Mouse (Mus musculus): ENCODE data around the gene Plekha7. TPM values are rescaled to one million over a fixed set of nuclear protein-coding genes. Genes with fewer than 3 reads are reported as not detected.

Plekha7 gene
- 1 to 10 TPM in 3 of 4 experiments, under 1 TPM in 1; 0.51 to 2.6 (median 1.4) TPM for total RNA-seq (2022)

DNA sequence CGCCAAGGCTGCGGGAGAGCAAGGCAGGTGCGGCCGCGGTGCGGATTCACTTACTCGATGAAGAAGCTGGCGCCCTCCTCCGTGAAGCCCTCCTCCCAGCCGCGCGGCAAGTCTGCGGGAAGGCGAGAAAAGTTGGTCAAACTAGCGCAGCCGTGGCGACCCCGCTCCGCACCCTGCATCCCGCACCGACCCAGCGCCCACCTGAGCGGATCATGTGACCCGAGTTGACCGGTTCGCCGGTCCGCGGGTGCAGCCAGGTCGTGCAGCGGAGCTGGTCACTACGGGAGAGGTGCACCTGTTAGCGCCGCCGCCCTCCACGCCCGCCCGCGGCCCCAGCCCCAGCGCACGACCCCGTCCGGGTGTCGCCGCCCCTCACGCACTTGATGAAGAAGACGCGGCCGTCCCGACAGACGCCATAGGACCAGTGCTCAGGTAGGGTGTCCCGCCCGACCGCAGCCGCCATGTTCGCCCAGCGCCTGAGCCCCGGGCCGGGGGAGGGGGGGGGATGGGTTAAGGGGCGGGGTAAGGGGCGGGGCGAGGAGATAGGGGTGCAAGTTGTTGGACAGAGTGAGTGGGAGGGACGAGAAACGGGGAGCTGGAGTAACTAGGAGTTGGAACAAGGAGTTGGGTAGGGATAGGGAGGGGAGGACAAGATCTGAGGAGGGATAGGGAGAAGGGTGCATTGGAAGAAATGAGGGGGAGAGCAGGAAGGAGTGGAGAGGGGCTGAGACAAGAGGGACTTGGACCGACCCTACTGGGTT, at the start of gene Plekha7:
Gene Plekha7 (minus strand): TSS at position 506 of the 761 bp plus-strand sequence.
- no peak for DNase-seq (ENCODE audit: low spot score in 2 of 2)

DNA sequence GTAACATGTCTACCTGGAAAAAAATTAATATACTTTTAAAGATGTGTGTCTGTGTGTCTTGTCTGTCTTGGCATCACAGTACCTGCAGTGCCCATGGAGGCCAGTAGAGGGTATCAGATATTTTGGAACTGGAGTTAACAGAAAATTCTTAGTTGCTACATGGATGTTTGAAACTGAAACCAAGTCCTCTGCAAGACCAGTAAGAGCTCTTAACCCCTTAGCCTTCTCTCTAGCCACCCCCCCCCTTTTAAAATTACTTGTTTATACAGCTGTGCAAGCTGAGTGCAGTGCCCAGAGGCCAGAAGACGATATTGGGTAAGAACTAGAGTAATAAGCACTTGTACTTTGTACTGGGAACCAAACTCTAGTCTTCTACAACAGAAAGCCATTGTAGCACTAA, 28.1 kb upstream of the Plekha7 start:
- peak; percentile 31 to 40 for DNase-seq (ENCODE audit: low spot score in 2 of 2)

- DNase-seq (ENCODE audit: low spot score in 2 of 2): no peak
Measured at GRCm38 (mm10) chr7:116335133-116335532, 27.0 kb upstream of the Plekha7 start.

DNA sequence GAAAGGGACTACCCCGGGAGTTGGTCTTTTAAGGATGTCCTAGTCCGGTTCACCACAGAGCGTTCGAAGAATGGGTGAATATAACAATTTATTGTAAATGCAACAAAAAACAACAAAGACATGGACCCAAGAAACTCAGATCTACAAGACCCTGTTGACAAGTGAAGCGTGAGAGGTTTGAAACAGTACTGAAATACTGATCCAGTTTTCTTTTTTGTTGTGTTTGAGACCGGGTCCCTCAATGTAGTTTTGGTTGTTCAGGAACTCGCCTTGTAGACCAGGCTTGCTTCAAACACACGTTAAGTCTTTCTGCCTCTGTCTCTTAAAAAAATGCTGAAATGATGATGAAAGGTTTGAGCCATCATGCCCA, 26.5 kb upstream of the Plekha7 start:
- no peak for DNase-seq (ENCODE audit: low spot score in 2 of 2)

DNA sequence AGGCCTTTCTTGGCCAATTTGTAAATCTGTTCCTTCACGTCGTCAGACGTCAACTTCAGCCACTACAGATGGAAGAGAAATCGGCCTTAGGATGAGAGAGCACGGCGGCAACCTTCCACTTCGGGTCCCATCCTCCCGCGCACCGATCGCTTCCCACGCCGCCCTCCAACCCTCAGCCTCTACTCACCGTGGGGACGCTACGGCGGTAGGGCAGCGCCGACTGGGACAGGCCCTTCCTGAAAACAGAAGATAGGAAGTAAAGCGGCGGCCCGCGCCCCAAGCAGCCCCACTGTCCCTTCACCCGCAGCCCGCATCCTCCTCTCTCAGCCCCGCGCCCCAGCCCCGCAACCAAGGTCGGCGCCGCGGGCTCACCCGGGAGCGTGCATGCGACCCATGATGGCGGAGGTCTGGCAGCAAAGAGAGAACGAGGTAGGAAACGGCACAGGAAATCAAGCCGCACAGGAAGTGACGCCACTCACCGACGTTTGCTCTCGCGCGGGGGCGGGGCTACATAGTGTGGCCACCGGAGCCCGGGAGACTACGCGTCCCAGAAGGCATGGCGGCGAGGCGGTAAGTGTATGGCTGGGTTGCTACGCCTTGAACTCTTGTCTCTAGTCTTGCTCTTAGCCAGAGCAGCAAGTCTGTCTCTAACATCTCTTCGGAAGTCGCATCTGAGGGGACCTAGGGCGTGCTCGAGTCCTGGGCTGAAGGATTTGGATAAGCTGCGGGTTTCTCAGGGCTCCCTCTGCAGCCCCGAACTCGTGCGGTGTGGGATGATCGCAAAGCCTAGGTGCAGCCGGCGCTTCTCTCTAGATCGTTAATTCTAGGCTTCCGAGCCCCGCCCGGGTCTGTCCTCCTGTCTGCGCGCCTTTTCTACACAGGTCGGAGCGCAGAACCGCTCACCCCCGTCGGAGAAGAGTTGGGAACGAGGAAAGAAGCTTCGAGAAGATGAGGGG, 25.8 kb upstream of the Plekha7 start, which contains the start of gene Rps13:
Gene Rps13 (minus strand): TSS at position 483 of the 956 bp plus-strand sequence.
- peak; percentile 95 to 96 for DNase-seq (ENCODE audit: low spot score in 2 of 2)

DNA sequence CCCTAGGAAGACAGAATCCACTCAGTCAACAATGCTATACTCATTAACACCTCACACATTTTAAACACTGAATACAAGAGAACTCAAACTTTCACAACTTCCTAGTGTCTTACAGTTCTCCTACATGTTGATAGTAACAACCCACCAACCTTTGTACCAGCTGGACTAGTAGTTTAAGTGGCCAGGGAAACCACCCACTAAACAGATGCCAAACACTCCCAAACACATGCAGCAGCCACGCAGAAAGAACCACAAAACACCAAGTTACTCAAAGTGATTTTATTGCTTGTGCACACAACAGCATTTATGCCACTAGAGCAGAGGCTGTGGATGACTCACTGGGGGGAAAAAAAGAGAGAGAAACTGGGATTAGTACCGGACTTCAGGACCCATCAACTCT, 23.1 kb upstream of the Plekha7 start:
- no peak for DNase-seq (ENCODE audit: low spot score in 2 of 2)

GRCm38 (mm10) chr7:116329858-116330257, 21.7 kb upstream of the Plekha7 start:
- DNase-seq (ENCODE audit: low spot score in 2 of 2): no peak

- no peak for DNase-seq (ENCODE audit: low spot score in 2 of 2)
Measured at GRCm38 (mm10) chr7:116328777-116329176, 20.6 kb upstream of the Plekha7 start.

DNA sequence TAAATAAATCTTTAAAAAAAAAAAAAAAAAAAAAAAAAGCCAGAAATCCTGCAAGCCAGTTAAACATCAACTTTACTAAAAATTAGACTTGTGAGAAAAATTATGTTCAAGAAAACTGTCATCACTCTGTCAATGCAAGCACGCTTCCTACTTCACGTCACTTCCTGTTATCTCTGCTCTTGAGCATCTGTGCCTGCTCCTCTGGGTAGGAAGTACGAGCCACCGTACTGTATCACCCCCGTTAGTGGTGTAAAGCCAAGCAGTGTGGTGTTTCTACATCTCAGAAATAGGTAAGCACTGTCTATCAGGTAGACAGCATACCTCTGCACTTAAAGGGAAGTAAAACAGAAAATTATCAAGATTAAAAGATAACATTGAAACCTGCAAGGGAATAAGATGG, 19.7 kb upstream of the Plekha7 start:
- no peak for DNase-seq (ENCODE audit: low spot score in 2 of 2)

DNA sequence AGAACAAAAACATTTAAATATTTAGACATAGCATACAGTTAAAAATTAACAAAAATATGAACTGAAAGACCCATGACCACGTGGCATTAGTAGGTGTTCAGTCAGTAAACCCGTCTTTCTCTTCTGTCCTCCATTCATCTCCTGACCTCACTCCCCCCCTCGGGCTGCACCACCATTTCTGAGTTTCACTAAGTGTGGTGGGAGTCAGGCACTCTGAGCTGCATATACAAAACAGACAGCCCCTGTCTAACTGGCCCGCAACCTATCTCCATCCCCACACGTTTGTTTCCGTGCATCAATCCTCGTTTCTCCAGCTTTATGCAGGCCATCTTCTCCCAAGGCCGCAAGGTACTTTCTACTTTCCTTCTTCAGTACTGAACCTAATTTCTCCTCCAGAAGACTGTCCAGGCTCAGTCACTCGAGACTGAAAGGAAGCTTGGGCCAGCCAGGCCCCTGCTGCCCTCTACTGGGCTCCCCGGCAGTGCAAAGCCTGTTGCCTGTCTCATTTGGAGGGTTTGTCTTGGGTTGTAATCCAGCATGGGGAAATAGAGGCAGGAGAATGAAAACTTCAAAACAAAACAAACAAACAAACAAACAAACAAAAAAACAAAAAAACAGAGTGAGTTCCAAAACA, 15.3 kb upstream of the Plekha7 start:
- DNase-seq (ENCODE audit: low spot score in 2 of 2): peak in 1 of 2 experiments; percentile 29

DNA sequence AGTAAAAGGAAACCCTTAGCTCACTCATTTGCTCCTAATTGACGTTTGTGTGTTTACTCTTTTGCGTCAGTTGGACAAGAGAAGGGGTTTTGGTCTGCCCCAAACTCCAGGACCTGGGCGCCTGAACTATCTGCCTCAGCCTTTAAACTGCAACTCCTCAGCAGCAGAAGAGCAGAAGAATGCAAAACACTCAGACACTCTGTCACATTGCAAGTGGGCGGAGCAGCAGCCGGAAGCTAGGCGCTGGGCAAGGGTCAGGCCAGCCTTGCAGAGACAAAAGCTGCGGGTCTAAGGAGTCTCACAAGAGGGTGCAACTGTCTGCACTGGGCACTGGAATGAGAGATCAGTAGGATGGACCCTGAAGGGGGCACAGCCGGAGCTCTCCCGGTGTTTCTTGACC, 1.3 kb upstream of the Plekha7 start:
- no peak for DNase-seq (ENCODE audit: low spot score in 2 of 2)

GRCm38 (mm10) chr7:116308632-116308991, 436 bp upstream of the Plekha7 start:
- DNase-seq (ENCODE audit: low spot score in 2 of 2): no peak

DNA sequence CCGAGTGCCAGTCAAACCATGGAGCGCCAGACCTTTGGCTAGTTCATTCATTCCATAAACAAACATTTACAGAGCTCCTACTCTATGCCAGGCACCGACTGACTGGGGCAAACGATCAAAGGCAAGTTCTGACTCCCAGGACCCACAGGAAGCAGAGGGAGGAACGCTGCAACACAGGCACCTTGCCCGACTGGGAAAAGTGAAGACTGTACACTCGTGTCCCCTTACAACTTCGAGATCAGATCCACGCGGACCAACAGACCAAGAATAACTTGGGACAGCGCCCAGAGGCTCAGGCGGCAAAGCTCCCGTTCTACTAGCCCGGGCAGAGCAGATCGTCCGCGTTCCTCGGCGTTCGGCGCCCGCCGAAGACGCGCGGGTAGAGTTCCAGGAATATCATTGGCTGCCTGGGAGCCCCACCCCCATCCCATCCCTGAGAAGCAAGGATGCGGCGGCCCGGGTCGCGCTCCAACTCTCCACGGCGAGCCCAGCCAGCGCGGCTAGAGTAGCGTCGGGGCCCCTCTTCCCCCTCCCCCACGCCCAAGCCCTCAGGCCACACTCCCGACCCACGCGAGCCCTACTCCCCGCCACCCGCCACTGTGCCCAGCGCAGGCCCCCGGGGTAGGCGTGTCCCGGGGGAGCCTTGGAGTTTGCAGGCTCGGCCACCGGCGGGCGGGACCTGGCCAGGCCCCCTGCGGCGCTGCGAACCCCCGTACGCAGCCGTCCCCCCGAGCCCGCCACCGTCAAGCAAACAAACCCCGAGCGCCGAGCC, 891 bp downstream of the Plekha7 start:
- peak; percentile 23 to 39 for DNase-seq (ENCODE audit: low spot score in 2 of 2)

DNA sequence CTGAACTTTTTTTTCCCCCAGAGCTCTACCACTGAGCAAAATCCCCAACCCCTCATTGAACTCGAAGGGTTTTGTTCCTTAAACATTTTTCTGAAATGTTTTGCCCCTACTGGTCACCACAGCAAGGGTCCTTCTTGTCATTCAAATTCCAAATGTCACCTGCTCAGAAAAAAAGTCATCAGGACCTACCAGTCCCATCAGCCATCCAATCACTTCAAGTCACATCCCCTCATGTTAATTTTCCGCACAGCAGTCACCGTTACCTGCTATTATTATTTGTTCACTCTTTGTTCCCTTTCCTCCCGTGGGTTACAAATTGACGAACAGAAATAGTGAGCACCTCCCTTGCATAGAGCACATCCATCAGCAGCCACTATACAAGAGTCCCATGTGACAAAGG, 1.6 kb downstream of the Plekha7 start:
- no peak for DNase-seq (ENCODE audit: low spot score in 2 of 2)

DNA sequence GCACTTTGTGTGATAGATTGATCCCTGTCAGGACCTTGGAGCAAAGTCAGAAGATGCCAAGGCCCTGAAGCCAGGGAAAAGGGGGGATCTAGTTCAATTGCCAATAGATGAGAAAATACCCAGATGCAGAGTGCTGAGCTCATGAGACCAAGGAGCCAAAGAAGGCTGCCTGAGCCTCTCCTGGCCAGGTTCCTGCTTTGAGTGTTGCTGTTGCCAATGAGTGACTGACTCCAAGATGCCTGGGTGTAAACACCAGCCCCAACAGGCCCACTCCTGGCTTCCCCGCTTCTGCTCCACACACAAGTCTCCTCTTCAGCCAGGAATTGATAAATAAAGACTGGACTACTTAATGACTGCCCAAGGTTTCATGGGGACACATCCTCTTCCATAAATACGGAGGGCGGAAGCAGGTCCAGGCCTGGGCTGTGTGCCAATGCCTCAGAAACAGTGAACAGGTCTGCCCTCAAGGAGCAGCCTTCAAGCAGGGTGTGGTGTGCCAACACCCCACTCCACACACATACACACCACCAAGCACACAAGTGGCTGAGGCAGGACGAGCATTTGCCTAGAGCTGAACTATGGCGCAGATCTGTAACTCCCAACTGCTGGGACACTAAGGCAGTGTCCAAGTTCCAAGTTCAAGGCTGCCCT, 6.4 kb downstream of the Plekha7 start:
- DNase-seq (ENCODE audit: low spot score in 2 of 2): peak; percentile 14 to 39

- no peak for DNase-seq (ENCODE audit: low spot score in 2 of 2)
Measured at GRCm38 (mm10) chr7:116301144-116301543, 7.0 kb downstream of the Plekha7 start.

GRCm38 (mm10) chr7:116298851-116299250, 9.3 kb downstream of the Plekha7 start:
- no peak for DNase-seq (ENCODE audit: low spot score in 2 of 2)

- DNase-seq (ENCODE audit: low spot score in 2 of 2): no peak
Measured at GRCm38 (mm10) chr7:116298389-116298788, 9.8 kb downstream of the Plekha7 start.

- DNase-seq (ENCODE audit: low spot score in 2 of 2): no peak
Measured at GRCm38 (mm10) chr7:116294961-116295360, 13.2 kb downstream of the Plekha7 start.

- DNase-seq (ENCODE audit: low spot score in 2 of 2): no peak
Measured at GRCm38 (mm10) chr7:116292377-116292776, 15.8 kb downstream of the Plekha7 start.

- DNase-seq (ENCODE audit: low spot score in 2 of 2): no peak
Measured at GRCm38 (mm10) chr7:116290559-116290958, 17.6 kb downstream of the Plekha7 start.

Data from gastrocnemius, adult 8-10 months (tissue).